Mouse (Mus musculus): ENCODE measurements around the gene Ascc1. TPM values are rescaled to one million over a fixed set of nuclear protein-coding genes. Genes with fewer than 3 reads are reported as not detected.

Ascc1 gene
- total and polyA plus RNA-seq, 3 experiments = 17.0 to 37.9 TPM; not detected in 1

DNA sequence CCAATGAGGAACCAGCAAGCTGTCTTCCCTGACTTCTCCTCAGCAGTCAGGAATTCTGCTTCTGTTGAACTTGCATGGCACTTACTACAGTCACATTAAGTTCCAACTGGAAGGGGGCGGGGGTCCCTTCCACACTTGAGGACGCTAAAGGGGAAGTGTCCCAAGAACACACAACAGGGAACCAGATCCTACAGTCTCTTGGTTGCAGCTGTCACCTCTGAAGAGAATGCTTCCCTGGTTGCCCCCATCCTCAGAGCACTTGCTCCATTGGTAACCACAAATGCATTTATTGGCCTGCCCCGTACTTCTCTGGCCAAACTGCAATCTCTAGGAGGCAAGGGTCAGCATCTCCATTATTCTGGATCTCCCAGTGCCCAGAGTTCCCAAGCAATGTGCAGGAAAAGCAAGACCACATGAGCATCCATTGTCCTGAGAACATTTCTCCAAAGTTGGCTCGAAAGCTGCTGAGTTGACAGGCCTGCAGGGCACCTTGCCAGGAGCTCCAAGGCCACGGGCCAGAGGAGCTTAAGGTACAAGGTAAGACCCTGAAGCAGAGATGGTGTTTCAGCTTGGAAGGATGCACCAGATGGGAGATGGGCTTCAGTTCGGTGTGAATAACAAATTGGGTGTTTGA is 35.2 kb upstream of the Ascc1 start:
- Histone ChIP-seq H3K36me3 (ENCODE audit: control insufficient read depth in 1 of 2, insufficient read depth in 2 of 2, low read length in 2 of 2) (peaks cover 0 to 4% of the 10 kb centered on the region in 2 experiments; a peak in 2 of 4 replicates), H3K9me3 (replicated peaks; ENCODE audit: insufficient read depth, low read length) (no peaks in the 10 kb centered on the region), H3K4me3 (ENCODE audit: control insufficient read depth in 1 of 2, insufficient read depth in 1 of 2, low read depth in 2 of 2, low read length in 2 of 2) (no peak overlapping the region), H3K27me3 (ENCODE audit: control insufficient read depth in 1 of 2, insufficient read depth in 2 of 2, low read length in 2 of 2) (peaks cover 0 to 2% of the 10 kb centered on the region in 2 experiments; a peak in 1 of 4 replicates), H3K9ac (ENCODE audit: control insufficient read depth, low read depth, low read length, poor library complexity, severe bottlenecking) (no peak overlapping the region), H3K27ac (ENCODE audit: control insufficient read depth, low read depth, low read length) (no peak overlapping the region), H3K79me2 (ENCODE audit: control insufficient read depth, insufficient read depth, low read length, poor library complexity) (no peaks in the 10 kb centered on the region), H3K4me1 (ENCODE audit: control insufficient read depth in 1 of 2, insufficient read depth in 2 of 2, low read length in 2 of 2) (peaks cover 8 to 19% of the 10 kb centered on the region in 2 experiments)
- no peak for DNase-seq (ENCODE audit: low read depth, low spot score)
- TF ChIP-seq CHD1 (IDR thresholded peaks at IDR 0.05; ENCODE audit: low read depth, low read length) (no peak), ZNF384 (IDR thresholded peaks at IDR 0.05; ENCODE audit: low read depth, low read length) (no peak), POLR2A (IDR thresholded peaks at IDR 0.05; ENCODE audit: control insufficient read depth in 1 of 2, insufficient read depth in 1 of 2, low read depth in 1 of 2, low read length in 2 of 2, poor library complexity in 1 of 2) (no peak)

DNA sequence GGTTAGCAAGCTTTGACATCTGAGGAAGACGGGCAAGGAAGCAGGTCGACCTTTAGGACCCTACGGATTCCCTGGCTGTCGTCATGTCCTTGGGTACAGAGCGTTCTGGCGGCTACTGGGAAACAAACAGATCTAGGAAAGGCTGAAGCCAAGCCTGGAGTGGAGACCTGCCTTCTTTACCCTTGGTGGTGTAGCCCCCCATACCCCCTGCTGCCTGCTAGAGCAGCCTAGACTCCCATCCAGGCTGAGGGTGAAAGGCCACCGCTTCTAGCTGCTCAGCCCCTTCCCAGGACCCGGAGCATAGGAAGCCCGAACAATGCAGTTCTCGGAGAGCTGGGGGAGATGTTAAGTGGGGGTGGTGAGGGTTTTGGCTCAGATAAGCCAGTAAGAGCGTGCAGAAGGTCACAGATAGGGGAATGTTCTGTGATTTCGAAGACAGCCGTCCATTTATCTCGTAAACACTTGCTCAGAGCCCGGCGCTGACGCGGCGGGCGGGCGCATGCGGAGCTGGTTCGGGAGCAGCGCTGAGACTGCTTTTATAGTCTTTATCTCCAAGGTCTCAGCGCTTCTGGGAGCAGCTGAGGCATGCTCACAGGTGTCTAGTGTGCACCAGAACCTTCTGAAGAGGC is 32.7 kb upstream of the Ascc1 start:
- Histone ChIP-seq H3K36me3 (ENCODE audit: control insufficient read depth in 1 of 2, insufficient read depth in 2 of 2, low read length in 2 of 2) (peaks cover 0 to 13% of the 10 kb centered on the region in 2 experiments; a peak in 2 of 4 replicates), H3K27me3 (ENCODE audit: control insufficient read depth in 1 of 2, insufficient read depth in 2 of 2, low read length in 2 of 2) (peaks cover 0 to 2% of the 10 kb centered on the region in 2 experiments; a peak in 1 of 4 replicates), H3K79me2 (ENCODE audit: control insufficient read depth, insufficient read depth, low read length, poor library complexity) (no peaks in the 10 kb centered on the region), H3K9ac (ENCODE audit: control insufficient read depth, low read depth, low read length, poor library complexity, severe bottlenecking) (no peak overlapping the region; the same call in 1 of the 2 replicates), H3K4me3 (ENCODE audit: control insufficient read depth in 1 of 2, insufficient read depth in 1 of 2, low read depth in 2 of 2, low read length in 2 of 2) (peak overlapping the region; percentile 7 to 16; a peak in 2 of 4 replicates), H3K4me1 (ENCODE audit: control insufficient read depth in 1 of 2, insufficient read depth in 2 of 2, low read length in 2 of 2) (peaks cover 9 to 29% of the 10 kb centered on the region in 2 experiments), H3K9me3 (replicated peaks; ENCODE audit: insufficient read depth, low read length) (no peaks in the 10 kb centered on the region), H3K27ac (ENCODE audit: control insufficient read depth, low read depth, low read length) (no peak overlapping the region)
- peak; percentile 80 for DNase-seq (ENCODE audit: low read depth, low spot score)
- TF ChIP-seq ZKSCAN1 (IDR thresholded peaks at IDR 0.05; ENCODE audit: low read depth, low read length) (no peak), MXI1 (IDR thresholded peaks at IDR 0.05; ENCODE audit: low read depth, low read length) (peak; percentile 63), JUND (IDR thresholded peaks at IDR 0.05; ENCODE audit: low read depth, low read length) (no peak), RAD21 (IDR thresholded peaks at IDR 0.05; ENCODE audit: low read depth, low read length) (no peak), SIN3A (IDR thresholded peaks at IDR 0.05; ENCODE audit: low read length) (peak; percentile 50; the same call in 1 of the 2 replicates), ZNF384 (IDR thresholded peaks at IDR 0.05; ENCODE audit: low read depth, low read length) (no peak), HCFC1 (IDR thresholded peaks at IDR 0.05; ENCODE audit: low read depth, low read length) (peak; percentile 27; the same call in 1 of the 2 replicates), EP300 (IDR thresholded peaks at IDR 0.05; ENCODE audit: low read depth in 1 of 2, low read length in 2 of 2) (peak; percentile 59 to 80; a peak in 2 of 4 replicates), MYB (IDR thresholded peaks at IDR 0.05; ENCODE audit: low read depth, low read length) (no peak), POLR2A (IDR thresholded peaks at IDR 0.05; ENCODE audit: control insufficient read depth in 1 of 2, insufficient read depth in 1 of 2, low read depth in 1 of 2, low read length in 2 of 2, poor library complexity in 1 of 2) (no peak), TBP (IDR thresholded peaks at IDR 0.05; ENCODE audit: low read depth, low read length) (peak; percentile 59), ZC3H11A (IDR thresholded peaks at IDR 0.05; ENCODE audit: low read depth, low read length) (no peak), GABPA (IDR thresholded peaks at IDR 0.05; ENCODE audit: low read depth, low read length) (no peak), MEF2A (IDR thresholded peaks at IDR 0.05; ENCODE audit: extremely low read depth, insufficient replicate concordance, low read depth, low read length, poor library complexity, severe bottlenecking) (no peak), KAT2A (conservative IDR thresholded peaks at IDR 0.05; ENCODE audit: low read depth, low read length) (no peak), MAFK (IDR thresholded peaks at IDR 0.05; ENCODE audit: borderline replicate concordance, low read depth, low read length) (peak; percentile 22; the same call in 1 of the 2 replicates), E2F4 (IDR thresholded peaks at IDR 0.05; ENCODE audit: borderline replicate concordance, low read depth, low read length) (no peak), TCF12 (IDR thresholded peaks at IDR 0.05; ENCODE audit: low read depth, low read length) (peak; percentile 91), NRF1 (IDR thresholded peaks at IDR 0.05; ENCODE audit: insufficient read depth, low read depth, low read length, poor library complexity, severe bottlenecking) (peak; percentile 76), ETS1 (IDR thresholded peaks at IDR 0.05; ENCODE audit: low read depth, low read length) (peak; percentile 71), ELF1 (IDR thresholded peaks at IDR 0.05; ENCODE audit: low read depth, low read length) (no peak), TAL1 (IDR thresholded peaks at IDR 0.05; ENCODE audit: low read length) (peak; percentile 70), BHLHE40 (IDR thresholded peaks at IDR 0.05; ENCODE audit: borderline replicate concordance, low read depth, low read length) (peak; percentile 91), SMC3 (IDR thresholded peaks at IDR 0.05; ENCODE audit: low read depth, low read length) (no peak), MAX (IDR thresholded peaks at IDR 0.05; ENCODE audit: low read length) (peak; percentile 33; the same call in 1 of the 2 replicates), RCOR1 (IDR thresholded peaks at IDR 0.05; ENCODE audit: low read depth, low read length) (peak; percentile 94), POLR2AphosphoS2 (IDR thresholded peaks at IDR 0.05; ENCODE audit: low read length) (no peak), GATA1 (IDR thresholded peaks at IDR 0.05; ENCODE audit: low read depth, low read length) (peak; percentile 80)
